ENCODE assay signal across 10 mouse cellular contexts in the genomic region with DNA sequence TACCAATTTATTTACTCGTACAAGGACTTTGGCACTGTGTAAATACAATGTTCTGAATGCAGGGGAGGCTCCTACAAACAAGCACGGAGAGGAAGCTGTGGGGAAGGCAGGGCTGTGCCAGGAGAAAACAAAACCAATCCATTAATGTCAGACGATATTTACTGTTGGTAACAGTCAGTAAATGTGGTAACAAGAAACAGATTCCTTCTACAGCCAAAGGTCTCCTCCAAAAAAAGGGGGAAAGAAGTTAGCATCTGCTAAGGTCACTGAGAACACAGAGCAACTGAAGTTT.
DNase-seq lines count a peak whose midpoint lies in the region; ATAC-seq and TF ChIP-seq lines count a peak whose summit lies in the region.
"Had no signal": no experiment of that assay in that cellular context is flagged by ENCODE, and none has a peak within 500 bp of the region (broad histone marks: within the 10 kb centered on the region; RNA-seq: fewer than 3 reads in every experiment).

No protein-coding gene starts in this region.

- no peak overlapping the region for H3K9ac ChIP-seq in liver, embryonic 12.5 days
- H3K9ac ChIP-seq in liver, embryonic 11.5 days (ENCODE audit: low read depth, low read length), result no peak overlapping the region
- no peak overlapping the region for H3K9ac ChIP-seq in forebrain, embryonic 16.5 days (replicated peaks; ENCODE audit: low read depth, low read length)
- H3K9ac ChIP-seq in liver, embryonic 15.5 days, result no peak overlapping the region
- H3K9ac ChIP-seq: lung, embryonic 15.5 days had no signal

- intact Hi-C loops in gastrocnemius, adult 2 months (cut with DNase I), result loop anchor here (5.0 kb wide), 1 partner anchor 121 kb away; no protein-coding TSS in a partner anchor

- H3K9me3 ChIP-seq in liver, embryonic 12.5 days (replicated peaks), result no peaks in the 10 kb centered on the region
- no peaks in the 10 kb centered on the region for H3K9me3 ChIP-seq in liver, embryonic 11.5 days (ENCODE audit: control insufficient read depth, low read length)
- no peaks in the 10 kb centered on the region for H3K9me3 ChIP-seq in forebrain, embryonic 16.5 days (ENCODE audit: control insufficient read depth, low read length)
- no peaks in the 10 kb centered on the region for H3K9me3 ChIP-seq in liver, embryonic 15.5 days (replicated peaks)
- H3K9me3 ChIP-seq: lung, embryonic 15.5 days had no signal

- DNase-seq in gastrocnemius, adult 2 months, result no peak
- no peak for DNase-seq in gastrocnemius, adult 18-20 months (ENCODE audit: low spot score)
- DNase-seq in liver, embryonic 11.5 days (ENCODE audit: low spot score), result no peak
- DNase-seq in MN1 (ENCODE audit: low spot score), result no peak
- DNase-seq in urinary bladder, postnatal 25 days (ENCODE audit: low spot score), result no peak

- TF ChIP-seq CTCF in gastrocnemius, adult 2 months (IDR thresholded peaks at IDR 0.05), result no peak

- no peaks in the 10 kb centered on the region for H3K27me3 ChIP-seq in liver, embryonic 12.5 days (replicated peaks)
- no peaks in the 10 kb centered on the region for H3K27me3 ChIP-seq in liver, embryonic 11.5 days (replicated peaks; ENCODE audit: control insufficient read depth, insufficient read depth, low read length)
- H3K27me3 ChIP-seq in forebrain, embryonic 16.5 days (replicated peaks; ENCODE audit: control insufficient read depth, insufficient read depth, low read length), result no peaks in the 10 kb centered on the region
- H3K27me3 ChIP-seq in liver, embryonic 15.5 days, result no peaks in the 10 kb centered on the region
- H3K27me3 ChIP-seq: lung, embryonic 15.5 days had no signal

- no peaks in the 10 kb centered on the region; the same call in 1 of the 2 replicates for H3K4me1 ChIP-seq in liver, embryonic 12.5 days
- 0 out of 2 replicates have a peak, but pooled peaks cover 3% of the 10 kb centered on the region for H3K4me1 ChIP-seq in liver, embryonic 11.5 days (replicated peaks; ENCODE audit: control insufficient read depth, insufficient read depth, low read length)
- peaks cover 19% of the 10 kb centered on the region for H3K4me1 ChIP-seq in forebrain, embryonic 16.5 days (replicated peaks; ENCODE audit: control insufficient read depth, insufficient read depth, low read length)
- H3K4me1 ChIP-seq in liver, embryonic 15.5 days (replicated peaks), result no peaks in the 10 kb centered on the region

- peak overlapping the region; percentile 67 for H3K27ac ChIP-seq in gastrocnemius, adult 2 months
- no peak overlapping the region for H3K27ac ChIP-seq in liver, embryonic 12.5 days
- no peak overlapping the region for H3K27ac ChIP-seq in liver, embryonic 11.5 days (ENCODE audit: low read depth, low read length)
- no peak overlapping the region for H3K27ac ChIP-seq in forebrain, embryonic 16.5 days (ENCODE audit: low read length)
- no peak overlapping the region for H3K27ac ChIP-seq in liver, embryonic 15.5 days (replicated peaks)
- H3K27ac ChIP-seq: left cerebral cortex, adult 2 months; lung, embryonic 15.5 days had no signal

- 55% methylated on average over 3 of the region's 3 CpGs for WGBS in liver, embryonic 12.5 days (ENCODE audit: insufficient replicate concordance)
- WGBS in liver, embryonic 11.5 days, result 44% methylated on average over 3 of the region's 3 CpGs
- WGBS in forebrain, embryonic 16.5 days, result 31% methylated on average over 3 of the region's 3 CpGs
- WGBS in liver, embryonic 15.5 days (ENCODE audit: insufficient replicate concordance), result 37% methylated on average over 3 of the region's 3 CpGs

- ATAC-seq in liver, embryonic 12.5 days, result 0 out of 2 replicates have a peak, but pooled peaks have one; percentile 24
- no peak for ATAC-seq in liver, embryonic 11.5 days (replicated peaks; ENCODE audit: low FRiP score)
- peak; percentile 54 for ATAC-seq in forebrain, embryonic 16.5 days
- peak; percentile 52; the same call in 1 of the 2 replicates for ATAC-seq in liver, embryonic 15.5 days (ENCODE audit: insufficient read depth)

- H3K4me3 ChIP-seq in gastrocnemius, adult 2 months, result no peak overlapping the region
- H3K4me3 ChIP-seq in liver, embryonic 12.5 days, result no peak overlapping the region
- no peak overlapping the region for H3K4me3 ChIP-seq in liver, embryonic 11.5 days (ENCODE audit: low read depth, low read length)
- H3K4me3 ChIP-seq in forebrain, embryonic 16.5 days (replicated peaks; ENCODE audit: low read length), result no peak overlapping the region
- H3K4me3 ChIP-seq in liver, embryonic 15.5 days (replicated peaks), result no peak overlapping the region
- H3K4me3 ChIP-seq: left cerebral cortex, adult 2 months; lung, embryonic 15.5 days had no signal

- no peak overlapping the region for H3K4me2 ChIP-seq in liver, embryonic 12.5 days
- no peak overlapping the region for H3K4me2 ChIP-seq in liver, embryonic 11.5 days
- H3K4me2 ChIP-seq in forebrain, embryonic 16.5 days (ENCODE audit: low read length), result no peak overlapping the region
- no peak overlapping the region for H3K4me2 ChIP-seq in liver, embryonic 15.5 days
- H3K4me2 ChIP-seq: lung, embryonic 15.5 days had no signal

- H3K36me3 ChIP-seq in liver, embryonic 12.5 days, result no peaks in the 10 kb centered on the region
- H3K36me3 ChIP-seq in liver, embryonic 11.5 days (ENCODE audit: control insufficient read depth, insufficient read depth, low read length), result no peaks in the 10 kb centered on the region
- no peaks in the 10 kb centered on the region for H3K36me3 ChIP-seq in forebrain, embryonic 16.5 days (ENCODE audit: control insufficient read depth, insufficient read depth)
- no peaks in the 10 kb centered on the region for H3K36me3 ChIP-seq in liver, embryonic 15.5 days (replicated peaks)
- H3K36me3 ChIP-seq: lung, embryonic 15.5 days had no signal
